Mouse (Mus musculus) kidney, postnatal 36 days (tissue): ENCODE measurements around the gene Arhgef26.
A peak's percentile ranks its signal among the peaks of the same experiment; 100 is the strongest.

Experiments
- DNase-seq, 2 experiments: peaks; one replicate each; pipeline ENCODE4 v3.0.0; 2021 to 2022; ENCODE audit warnings: mixed read lengths in 2 of 2

The Arhgef26 gene

DNA sequence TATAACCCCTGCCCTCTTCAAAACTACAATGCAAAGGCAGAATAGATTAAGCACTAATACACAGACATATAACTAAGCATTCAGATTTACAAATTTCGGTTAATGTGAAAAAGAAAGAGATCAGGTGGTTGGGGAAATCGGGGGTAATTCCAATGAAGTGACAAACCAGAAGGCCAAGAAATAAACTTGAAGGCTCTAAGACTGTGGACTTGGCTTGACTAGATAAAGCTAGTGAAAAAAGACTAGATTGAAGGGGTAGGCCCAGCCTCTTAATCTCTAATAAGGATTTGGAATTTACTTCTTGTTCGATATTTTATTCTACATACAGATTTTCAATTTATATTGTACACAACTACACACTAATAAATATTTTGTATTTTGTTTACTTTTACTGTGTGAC is at the start of gene Arhgef26:
Arhgef26 (plus strand) TSS at position 301 of the 400 bp plus-strand sequence.
- no peak for DNase-seq

- DNase-seq = no peak
These were observed 27.7 kb upstream of the Arhgef26 start for GRCm38 (mm10) chr3:62310493-62310892.

DNA sequence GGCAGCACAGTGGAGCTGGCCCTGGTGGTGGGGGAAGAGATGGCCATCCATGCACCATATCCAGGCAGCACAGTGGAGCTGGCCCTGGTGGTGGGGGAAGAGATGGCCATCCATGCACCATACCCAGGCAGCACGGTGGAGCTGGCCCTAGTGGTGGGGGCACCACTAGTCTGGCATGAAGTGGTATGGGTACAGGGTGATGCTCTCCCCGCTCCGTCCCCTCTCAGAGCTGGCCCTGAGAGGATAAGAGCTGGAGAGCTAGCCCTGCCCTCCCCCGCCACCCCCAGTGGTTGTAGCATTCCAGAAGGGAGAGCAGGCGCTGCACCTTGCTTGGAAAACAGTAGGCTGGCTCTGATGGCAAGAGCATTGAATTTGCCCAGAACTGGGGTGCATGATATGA is 26.9 kb upstream of the Arhgef26 start:
- no peak for DNase-seq

DNA sequence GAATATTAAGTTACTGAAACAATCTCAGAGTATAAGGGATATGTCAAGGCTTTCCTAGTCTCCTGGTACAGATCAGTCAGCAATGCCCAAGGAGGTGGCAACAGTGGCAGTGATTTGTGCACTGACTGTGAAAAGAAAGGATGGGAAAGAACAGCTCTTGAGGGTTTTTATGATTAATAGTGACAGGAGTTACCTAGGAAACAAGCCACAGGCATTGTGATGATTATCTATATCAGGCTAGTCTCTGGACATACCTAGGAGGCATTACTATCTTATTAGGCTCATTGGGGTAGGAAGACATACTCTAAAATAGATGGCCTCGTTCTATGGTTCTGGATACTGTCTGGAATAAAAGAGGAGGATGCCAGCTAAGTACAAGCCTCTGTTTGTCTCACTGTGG is 13.4 kb upstream of the Arhgef26 start:
- DNase-seq = no peak

DNA sequence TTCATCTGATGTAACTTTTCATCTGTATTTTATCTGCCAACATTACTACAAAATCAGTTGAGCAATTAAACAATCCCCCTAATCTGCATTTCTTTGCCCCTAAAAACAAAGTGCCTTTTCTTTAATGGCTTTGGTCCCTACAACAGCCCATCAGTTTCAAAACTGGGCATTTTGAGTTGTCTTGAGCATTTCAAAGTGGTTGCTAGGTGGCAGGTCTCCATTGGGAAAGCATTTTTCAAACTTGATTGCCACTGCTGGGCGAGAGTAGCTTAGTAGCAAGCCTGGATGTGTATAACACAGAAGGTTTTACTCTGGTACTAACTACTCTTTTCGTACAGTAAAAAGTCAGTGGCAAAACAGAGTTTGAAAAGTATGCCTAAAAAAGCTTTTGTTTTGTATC is 10.2 kb upstream of the Arhgef26 start:
- DNase-seq = no peak

GRCm38 (mm10) chr3:62338461-62338853 is 313 bp downstream of the Arhgef26 start:
- no peak for DNase-seq

DNA sequence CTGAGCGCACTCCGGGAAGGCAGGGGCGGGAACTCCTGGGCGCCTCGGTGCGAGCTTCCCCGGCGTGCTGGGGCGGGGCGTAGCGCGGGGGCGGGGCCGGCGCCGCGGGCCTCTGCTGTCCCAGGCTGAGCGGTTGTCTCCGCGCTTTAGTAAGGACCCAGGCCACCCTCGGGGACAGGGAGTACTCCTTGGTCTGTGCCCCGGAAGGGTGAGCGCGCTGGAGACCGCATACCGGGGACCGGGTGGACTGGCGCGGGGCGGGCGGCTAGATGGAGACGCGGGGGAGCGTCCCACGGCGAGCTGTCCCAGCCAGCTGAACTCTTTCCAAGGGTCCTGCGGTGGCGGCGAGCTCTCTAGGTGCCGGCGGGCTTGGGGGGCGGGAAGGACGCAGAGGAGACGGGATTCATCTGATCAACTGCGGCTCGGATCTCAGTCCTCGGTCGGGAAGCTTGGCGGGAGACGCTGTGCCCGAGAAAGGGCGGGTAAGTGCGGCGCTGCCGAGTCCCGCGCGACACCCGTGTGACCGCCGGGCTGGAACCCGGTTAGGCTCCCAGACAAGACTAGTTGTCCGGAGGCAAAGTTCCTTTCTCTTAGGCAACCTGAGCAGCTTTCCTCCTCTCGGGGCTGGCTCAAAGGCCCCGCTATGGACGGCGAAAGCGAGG is 841 bp downstream of the Arhgef26 start:
- peak; percentile 74 to 85 for DNase-seq

DNA sequence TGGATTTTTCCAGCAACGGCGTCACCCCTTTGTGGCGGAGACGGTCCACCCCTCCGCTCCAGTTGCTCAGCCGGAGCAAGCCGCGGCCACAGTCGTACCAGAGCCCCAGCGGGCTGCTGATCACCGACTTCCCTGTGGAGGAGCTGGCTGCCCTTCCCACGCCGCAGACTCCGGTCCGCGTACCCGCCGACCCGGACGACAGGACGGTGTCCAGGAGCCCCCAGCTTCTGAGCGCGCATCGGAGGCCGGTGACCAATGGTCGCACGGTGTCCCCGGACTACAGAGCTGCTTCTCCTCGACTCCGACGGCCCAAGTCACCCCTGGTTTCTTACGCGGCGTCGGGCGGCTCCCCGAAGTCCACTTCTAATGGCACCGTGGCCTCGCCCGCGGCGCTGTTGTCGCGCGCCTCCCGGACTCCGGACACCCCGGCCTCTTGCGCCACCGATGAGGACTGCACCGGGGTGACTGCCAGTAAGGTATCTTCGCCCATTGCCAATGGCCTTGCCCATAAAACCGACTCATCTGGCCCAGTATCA is 1.4 kb downstream of the Arhgef26 start:
- peak; percentile 43 to 69 for DNase-seq

GRCm38 (mm10) chr3:62340154-62340760 is 2.1 kb downstream of the Arhgef26 start:
- DNase-seq = peak in 1 of 2 experiments; percentile 19

GRCm38 (mm10) chr3:62340861-62341260 is 2.7 kb downstream of the Arhgef26 start:
- DNase-seq = peak; percentile 14 to 16

DNA sequence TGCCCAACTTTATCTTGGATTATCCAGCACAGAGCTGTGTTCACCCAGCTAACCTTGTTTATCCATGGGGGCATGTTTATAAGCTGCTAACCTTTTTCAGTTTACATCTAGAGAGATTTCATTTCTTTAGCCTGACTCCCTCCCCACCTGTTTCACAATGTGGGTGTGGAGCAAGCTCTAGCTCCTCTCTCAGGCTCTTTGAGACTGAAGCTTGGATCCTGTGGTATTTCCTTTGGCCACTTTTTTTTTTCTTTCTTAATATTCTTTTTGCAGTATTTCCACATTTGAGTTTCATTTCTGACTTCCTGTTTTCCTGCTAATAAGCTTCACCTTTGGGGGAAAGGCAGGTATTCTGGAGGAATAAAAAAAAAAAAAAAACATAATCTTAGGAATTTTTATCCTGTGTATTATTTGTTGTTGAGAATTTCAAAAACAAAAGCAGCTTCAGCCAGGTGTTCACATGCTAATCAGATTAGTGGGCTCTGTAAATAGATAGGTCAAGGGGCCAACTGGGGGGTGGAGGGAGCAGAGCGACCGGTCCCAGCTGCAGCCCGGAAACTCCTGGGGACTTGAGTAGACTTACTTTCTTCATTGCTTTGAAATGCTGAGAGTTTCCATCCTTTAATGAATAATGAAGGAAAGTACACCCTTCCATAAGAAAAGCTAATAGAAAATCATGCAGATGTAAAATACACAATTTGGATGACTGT is 3.5 kb downstream of the Arhgef26 start:
- no peak for DNase-seq

GRCm38 (mm10) chr3:62348514-62349217 is 10.5 kb downstream of the Arhgef26 start:
- DNase-seq = no peak

DNA sequence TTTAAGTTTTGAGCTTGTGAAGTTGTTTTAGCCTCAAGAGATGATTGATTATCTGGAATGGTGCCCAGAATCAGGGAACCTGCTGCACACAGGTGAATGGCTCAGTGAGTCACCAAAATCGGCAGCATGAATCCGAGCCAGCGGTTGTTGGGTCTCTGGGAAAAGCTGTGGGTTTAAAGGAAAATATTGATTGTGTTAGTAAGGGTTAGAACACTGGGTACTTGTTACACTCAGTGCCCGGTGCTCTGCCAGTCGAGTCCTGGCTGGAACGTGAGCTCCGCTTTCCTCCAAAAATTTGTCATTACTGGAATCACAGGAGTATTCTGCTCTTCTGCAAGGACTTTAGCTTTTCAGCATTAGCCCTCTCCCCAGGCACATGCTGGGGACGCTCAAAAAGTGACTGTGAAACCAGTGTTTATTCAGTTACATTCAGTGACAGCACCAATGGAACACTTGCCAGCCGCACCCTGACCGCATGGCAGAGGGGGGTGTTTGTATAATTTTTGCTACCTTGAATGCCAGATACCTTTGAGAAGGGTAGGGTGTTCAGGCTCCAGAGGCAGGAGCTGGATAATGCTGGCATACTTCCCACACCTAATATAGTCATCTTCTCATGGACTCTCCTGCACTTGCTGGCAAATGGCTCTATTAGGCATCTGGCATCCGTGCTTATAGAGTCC is 11.2 kb downstream of the Arhgef26 start:
- no peak for DNase-seq

- no peak for DNase-seq
These were observed 13.9 kb downstream of the Arhgef26 start for GRCm38 (mm10) chr3:62352071-62352470.

DNA sequence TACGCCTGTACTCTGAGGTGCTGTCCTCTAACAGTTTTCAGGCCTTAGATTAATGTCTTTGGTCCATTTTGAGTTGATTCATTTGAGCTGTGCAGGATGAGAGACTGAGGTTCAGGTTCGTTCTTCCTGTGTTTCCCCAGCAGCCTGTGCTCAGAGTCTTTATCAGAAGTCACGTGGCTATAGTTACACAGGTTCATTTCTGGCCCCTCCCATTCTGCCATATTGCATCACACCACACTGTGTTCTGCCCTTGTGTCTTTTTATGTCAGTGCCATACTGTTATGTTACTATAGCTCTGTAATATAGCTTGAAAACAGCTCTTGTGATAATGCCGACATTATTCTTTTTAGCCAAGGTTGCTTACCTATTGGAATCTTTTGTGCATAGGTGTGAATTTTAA is 14.7 kb downstream of the Arhgef26 start:
- DNase-seq = no peak

DNA sequence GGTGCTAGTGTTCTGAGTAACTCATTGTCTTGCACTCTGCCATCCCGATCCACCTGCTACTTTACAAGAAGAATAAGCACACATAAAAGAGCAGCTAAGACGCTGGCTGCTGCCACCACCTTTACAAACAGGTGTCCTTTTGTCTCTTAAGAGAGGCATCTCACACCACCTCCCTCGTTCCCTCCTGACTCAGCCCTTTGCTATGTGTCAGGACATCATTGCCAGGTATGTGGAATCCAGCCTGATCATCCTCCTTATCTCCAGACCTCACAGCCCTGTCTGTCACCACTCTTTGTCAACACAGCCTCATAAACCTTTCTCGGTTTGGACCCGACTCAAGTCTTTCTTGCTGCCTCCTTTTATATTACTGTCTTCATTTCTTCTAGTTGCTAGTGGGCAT is 29.7 kb downstream of the Arhgef26 start:
- DNase-seq = no peak

DNA sequence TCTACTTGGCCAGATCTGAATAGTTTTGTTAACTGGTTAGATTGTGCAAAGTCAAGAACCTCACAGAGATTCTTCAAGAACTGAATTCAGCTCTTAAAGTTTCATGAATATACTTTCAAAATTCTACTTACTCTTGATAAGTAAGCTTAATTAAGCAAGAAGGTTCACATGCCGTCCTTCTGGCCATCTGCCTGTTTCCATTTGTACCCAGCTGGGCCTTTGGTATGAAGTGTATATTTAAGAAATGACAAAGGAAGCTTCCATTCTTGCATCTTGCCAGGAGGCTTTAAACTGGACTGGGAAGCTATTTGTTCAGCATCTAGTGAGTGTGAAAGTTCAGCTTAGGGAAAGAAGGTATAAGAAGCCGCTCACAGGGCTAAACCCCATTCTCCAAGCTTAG is 34.7 kb downstream of the Arhgef26 start:
- DNase-seq = peak in 1 of 2 experiments; percentile 17

GRCm38 (mm10) chr3:62374346-62374745 is 36.2 kb downstream of the Arhgef26 start:
- peak; percentile 39 to 67 for DNase-seq

DNA sequence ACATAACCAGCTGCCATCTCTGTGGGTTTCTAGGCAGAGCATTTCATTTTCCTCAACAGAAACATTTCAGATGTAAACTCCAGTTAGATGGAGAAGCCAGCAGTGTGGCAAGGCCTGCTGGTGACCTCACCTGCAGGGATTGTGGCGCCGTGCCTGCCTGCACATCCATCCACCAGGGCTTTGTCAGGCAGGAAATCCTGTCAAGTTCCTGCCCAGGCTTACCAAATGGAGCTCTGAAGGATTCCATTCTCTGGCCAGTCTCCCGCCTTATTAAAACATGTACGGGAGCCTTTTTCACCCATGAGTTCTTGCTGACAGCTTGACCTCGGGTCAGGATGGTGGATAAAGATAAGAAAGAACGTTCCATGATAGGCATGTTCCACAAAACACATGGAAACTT is 36.7 kb downstream of the Arhgef26 start:
- peak; percentile 75 to 85 for DNase-seq

DNA sequence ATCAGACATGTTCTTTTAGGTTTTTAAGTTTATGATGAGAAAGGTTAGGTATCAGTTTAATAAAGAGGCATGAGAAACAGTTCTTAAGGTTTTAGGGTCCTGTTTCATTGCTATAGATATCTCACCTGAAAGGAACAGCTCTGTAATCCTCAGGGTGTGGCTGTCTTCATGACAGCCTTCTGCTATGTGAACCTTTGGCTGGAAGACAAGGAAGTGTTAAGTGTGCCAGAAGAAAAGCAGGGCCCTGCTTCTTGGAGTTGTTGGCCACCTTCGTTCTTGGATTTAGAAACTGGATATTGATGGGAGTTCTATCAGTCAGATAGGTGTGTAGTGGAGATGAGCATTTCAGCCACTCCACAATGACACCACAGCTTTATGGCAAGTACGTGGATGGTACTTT is 38.6 kb downstream of the Arhgef26 start:
- no peak for DNase-seq

GRCm38 (mm10) chr3:62379946-62380345 is 41.8 kb downstream of the Arhgef26 start:
- DNase-seq = no peak

- no peak for DNase-seq
These were observed 42.3 kb downstream of the Arhgef26 start for GRCm38 (mm10) chr3:62380420-62380819.

DNA sequence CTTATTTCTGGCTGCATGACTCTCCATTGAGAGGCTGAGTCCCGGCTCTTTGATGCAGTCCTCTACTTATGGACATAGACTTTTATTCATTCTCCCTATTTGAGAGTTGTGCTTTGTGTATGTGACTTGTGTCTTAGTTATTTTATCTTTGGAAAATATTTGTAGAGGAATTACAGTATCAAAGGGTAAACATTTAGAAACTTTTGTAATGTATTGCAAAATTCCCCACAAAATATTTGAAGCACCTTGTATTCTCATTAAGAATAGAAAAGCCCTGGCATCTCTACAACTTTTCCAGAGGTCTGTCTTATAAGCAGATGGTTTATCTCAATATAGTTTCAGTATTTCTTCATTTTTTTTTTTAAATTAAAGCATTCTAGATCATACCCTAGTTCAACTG is 44.7 kb downstream of the Arhgef26 start:
- no peak for DNase-seq
